Mouse (Mus musculus) liver, embryonic 15.5 days (tissue): ENCODE measurements at regions not wholly inside any gene's neighbourhood (a gene's known extent, or its start where the extent isn't known, plus 50 kb on each side); places are given as distances from the start of the nearest gene placed in this dataset.

Source experiments
- ATAC-seq: fragments of 200-750 bp; cut with Nextera tagmentation; 2 replicates; pipeline ENCODE4 v1.8.0; 2017; ENCODE audit warnings: moderate number of reproducible peaks, mild to moderate bottlenecking, moderate library complexity; ENCODE audit not compliant: insufficient read depth
- H3K27ac ChIP-seq: fragments of 300-500 bp; sonication (generic); replicated peaks from 2 replicates; pipeline ENCODE4 v1.5.1; 2015; ENCODE audit warnings: mild to moderate bottlenecking, inconsistent platforms
- H3K27me3 ChIP-seq: fragments of 300-500 bp; sonication (generic); 2 replicates; pipeline ENCODE4 v1.6.1; 2015; ENCODE audit warnings: mild to moderate bottlenecking, inconsistent platforms
- H3K36me3 ChIP-seq: fragments of 300-500 bp; sonication (generic); replicated peaks from 2 replicates; pipeline ENCODE4 v1.6.1; 2015; ENCODE audit warnings: moderate library complexity, mild to moderate bottlenecking, inconsistent platforms
- H3K4me1 ChIP-seq: fragments of 300-500 bp; sonication (generic); replicated peaks from 2 replicates; pipeline ENCODE4 v1.6.1; 2015; ENCODE audit warnings: inconsistent platforms
- H3K4me2 ChIP-seq: fragments of 300-500 bp; sonication (generic); 2 replicates; pipeline ENCODE4 v1.6.1; 2015; ENCODE audit warnings: moderate library complexity, mild to moderate bottlenecking, inconsistent platforms
- H3K4me3 ChIP-seq: fragments of 300-500 bp; sonication (generic); replicated peaks from 2 replicates; pipeline ENCODE4 v1.5.1; 2015; ENCODE audit warnings: mild to moderate bottlenecking, inconsistent platforms
- H3K9ac ChIP-seq: fragments of 300-500 bp; sonication (generic); 2 replicates; pipeline ENCODE4 v1.6.1; 2015; ENCODE audit warnings: moderate library complexity, mild to moderate bottlenecking, inconsistent platforms
- H3K9me3 ChIP-seq: fragments of 300-500 bp; sonication (generic); replicated peaks from 2 replicates; pipeline ENCODE4 v1.6.1; 2016; ENCODE audit warnings: inconsistent platforms
- WGBS: fragments of 180-500 bp; shearing (Covaris S2); methylation state at CpG from one replicate; pipeline ENCODE4 v1.1.7; 2015; ENCODE audit warnings: mixed read lengths; ENCODE audit not compliant: insufficient replicate concordance; 5-methylcytosine and 5-hydroxymethylcytosine counted together

DNA sequence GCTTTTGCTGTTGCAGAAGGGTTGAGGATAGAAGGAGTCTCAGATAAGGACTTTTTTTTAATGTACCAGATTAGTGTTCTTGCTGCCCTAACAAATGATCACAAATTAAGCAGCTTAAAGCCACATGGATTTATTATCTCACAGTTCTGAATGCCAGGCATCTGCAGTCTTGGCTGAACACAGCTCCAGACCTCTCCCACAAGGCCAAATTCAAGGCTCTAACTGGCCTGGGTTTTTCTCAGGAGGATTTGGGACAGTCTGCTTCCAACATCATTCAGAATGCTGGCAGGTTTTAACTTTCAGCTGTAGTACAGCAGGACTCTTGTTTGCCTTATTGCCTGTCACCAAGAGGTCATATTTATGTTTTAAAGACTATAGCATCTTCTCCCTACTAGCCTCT lies 329.7 kb upstream of the Chrm2 start:
- Histone ChIP-seq H3K4me3 (no peak overlapping the region), H3K4me2 (no peak overlapping the region), H3K9me3 (no peaks in the 10 kb centered on the region), H3K36me3 (no peaks in the 10 kb centered on the region), H3K27ac (no peak overlapping the region), H3K9ac (no peak overlapping the region), H3K27me3 (no peaks in the 10 kb centered on the region), H3K4me1 (no peaks in the 10 kb centered on the region)
- no peak for ATAC-seq

DNA sequence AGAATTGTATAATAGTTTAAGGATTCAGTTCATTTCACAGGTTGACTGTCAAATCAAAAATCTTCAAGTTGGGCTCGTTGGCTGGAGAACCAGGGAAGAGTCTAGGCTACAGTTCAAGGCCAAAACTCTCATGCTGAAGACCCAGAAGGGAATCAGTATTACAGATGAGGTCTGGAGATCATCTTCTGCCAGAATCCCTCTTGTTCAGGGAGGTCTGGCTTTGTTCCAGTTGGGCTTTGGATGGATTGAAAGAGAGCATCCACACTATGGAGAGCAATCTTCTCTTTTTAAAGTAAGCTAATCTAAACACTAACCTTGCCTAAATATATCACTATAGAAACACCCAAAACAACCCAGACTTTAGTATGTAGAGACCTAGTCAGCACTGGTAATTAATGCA lies 327.5 kb upstream of the Chrm2 start:
- H3K27me3 ChIP-seq, result no peaks in the 10 kb centered on the region
- no peaks in the 10 kb centered on the region for H3K4me1 ChIP-seq
- H3K27ac ChIP-seq, result no peak overlapping the region
- H3K9ac ChIP-seq, result no peak overlapping the region
- no peaks in the 10 kb centered on the region for H3K36me3 ChIP-seq
- 40% methylated on average over 1 of the region's 1 CpGs for WGBS
- no peak overlapping the region for H3K4me3 ChIP-seq
- H3K9me3 ChIP-seq, result no peaks in the 10 kb centered on the region
- H3K4me2 ChIP-seq, result no peak overlapping the region
- ATAC-seq, result no peak

DNA sequence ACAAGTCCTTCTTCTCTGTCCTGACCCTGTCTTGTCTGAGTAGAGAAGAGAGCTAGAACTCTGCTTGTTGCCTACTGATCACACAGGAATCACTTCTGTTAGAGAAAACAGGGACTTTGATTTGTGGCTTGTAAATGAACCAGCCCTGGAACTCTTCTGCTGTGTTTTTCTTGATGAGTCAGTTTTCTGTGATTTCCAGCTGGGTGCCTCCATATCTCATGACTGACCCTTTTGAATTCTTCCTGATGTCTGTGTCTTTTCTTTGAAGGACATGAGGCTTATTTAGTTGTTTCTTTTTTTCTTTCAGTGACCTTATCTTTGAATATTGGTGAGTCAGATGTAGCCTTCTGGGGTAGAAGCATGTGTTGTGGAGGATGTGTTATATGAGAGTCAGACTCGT lies 323.0 kb upstream of the Chrm2 start:
- no peak overlapping the region for H3K27ac ChIP-seq
- H3K4me3 ChIP-seq, result no peak overlapping the region
- 59% methylated on average over 1 of the region's 1 CpGs for WGBS
- ATAC-seq, result no peak
- H3K36me3 ChIP-seq, result no peaks in the 10 kb centered on the region
- no peak overlapping the region for H3K4me2 ChIP-seq
- no peak overlapping the region for H3K9ac ChIP-seq
- H3K4me1 ChIP-seq, result no peaks in the 10 kb centered on the region
- H3K27me3 ChIP-seq, result no peaks in the 10 kb centered on the region
- no peaks in the 10 kb centered on the region for H3K9me3 ChIP-seq

DNA sequence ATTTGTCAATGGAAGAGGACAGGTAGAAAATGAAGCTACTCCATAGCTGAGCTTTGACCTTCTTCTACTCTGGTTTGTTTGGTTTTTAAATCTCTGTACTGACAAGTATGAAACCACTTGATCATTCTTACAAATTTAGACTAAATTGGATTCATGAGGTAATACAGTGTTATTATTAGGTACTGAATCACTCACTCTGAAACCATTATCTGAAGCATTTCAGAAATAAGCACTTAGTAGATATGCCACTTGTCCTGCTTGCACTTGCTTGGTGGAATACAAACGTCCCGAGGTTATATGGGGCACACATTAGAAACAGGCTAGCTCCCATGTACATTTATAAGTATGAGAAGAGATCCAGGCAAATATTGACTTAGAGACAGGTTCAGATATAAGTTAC lies 319.2 kb upstream of the Chrm2 start:
- no peak overlapping the region for H3K4me3 ChIP-seq
- H3K9me3 ChIP-seq, result no peaks in the 10 kb centered on the region
- ATAC-seq, result no peak
- no peak overlapping the region for H3K4me2 ChIP-seq
- no peak overlapping the region for H3K9ac ChIP-seq
- H3K36me3 ChIP-seq, result no peaks in the 10 kb centered on the region
- no peak overlapping the region for H3K27ac ChIP-seq
- H3K4me1 ChIP-seq, result no peaks in the 10 kb centered on the region
- H3K27me3 ChIP-seq, result no peaks in the 10 kb centered on the region
- 41% methylated on average over 2 of the region's 2 CpGs for WGBS

DNA sequence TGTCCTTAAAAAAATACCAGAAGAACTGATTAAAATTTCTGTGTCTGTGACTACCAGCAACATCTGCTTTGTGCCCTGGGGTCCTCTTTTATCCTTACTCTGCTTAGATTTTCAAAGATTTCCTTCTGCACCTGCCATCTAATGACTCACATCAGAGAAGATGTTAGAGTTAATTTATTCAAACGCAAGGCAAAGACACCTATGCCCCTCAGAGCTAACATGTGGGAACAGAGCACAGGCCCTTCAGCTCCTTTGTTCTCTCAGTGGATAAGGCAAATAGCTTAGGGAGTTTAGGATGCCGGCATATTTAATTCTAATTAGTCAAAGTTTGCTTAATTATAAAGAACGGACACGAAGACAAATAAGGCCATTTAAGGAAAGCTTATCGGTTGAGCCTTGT lies 308.3 kb upstream of the Chrm2 start:
- Histone ChIP-seq H3K9me3 (no peaks in the 10 kb centered on the region), H3K27me3 (no peaks in the 10 kb centered on the region), H3K36me3 (no peaks in the 10 kb centered on the region), H3K27ac (no peak overlapping the region), H3K9ac (no peak overlapping the region), H3K4me3 (no peak overlapping the region), H3K4me2 (no peak overlapping the region), H3K4me1 (no peaks in the 10 kb centered on the region)
- no peak for ATAC-seq
- 68% methylated on average over 5 of the region's 5 CpGs for WGBS

DNA sequence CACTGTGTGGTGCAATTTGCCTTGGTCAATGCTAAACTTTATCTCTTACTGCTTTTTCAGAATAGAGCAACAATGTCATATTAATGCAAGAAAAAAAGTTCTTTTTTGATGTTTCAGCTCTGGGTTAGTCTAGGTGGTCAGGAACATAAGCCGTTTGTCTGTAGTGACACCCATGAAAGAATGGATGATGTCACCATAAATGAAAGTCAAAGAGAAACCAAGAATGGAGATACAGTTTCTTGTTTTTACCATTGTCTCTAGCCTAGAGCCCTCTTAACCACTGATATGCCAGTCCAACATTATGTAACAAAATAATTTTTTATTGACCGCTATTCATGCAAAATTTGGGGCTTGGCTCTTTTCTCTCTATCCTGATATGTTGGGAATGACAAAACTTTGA lies 294.3 kb upstream of the Chrm2 start:
- ATAC-seq, result no peak
- H3K27me3 ChIP-seq, result no peaks in the 10 kb centered on the region

DNA sequence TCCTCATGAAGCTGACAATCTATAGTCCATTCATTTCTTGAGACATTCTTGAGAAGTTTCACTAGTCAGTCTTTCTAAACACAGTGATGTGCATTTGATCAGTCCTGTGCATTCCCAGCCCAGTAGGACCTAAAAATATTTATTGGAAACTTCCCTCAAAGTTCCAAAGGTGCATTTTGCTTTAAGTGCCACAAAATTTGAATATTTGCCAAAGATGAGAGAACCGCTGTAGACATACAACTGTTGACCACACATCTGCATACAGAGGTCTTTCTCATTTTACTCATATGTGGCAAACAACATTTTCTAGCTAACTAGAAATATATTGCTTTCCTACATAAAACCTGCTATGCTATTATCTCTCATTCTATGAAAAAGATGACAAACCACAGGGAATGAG lies 293.8 kb upstream of the Chrm2 start:
- Histone ChIP-seq H3K27me3 (no peaks in the 10 kb centered on the region), H3K9ac (no peak overlapping the region), H3K4me3 (no peak overlapping the region), H3K9me3 (no peaks in the 10 kb centered on the region), H3K4me2 (no peak overlapping the region), H3K36me3 (no peaks in the 10 kb centered on the region), H3K4me1 (no peaks in the 10 kb centered on the region), H3K27ac (no peak overlapping the region)
- WGBS, result 75% methylated on average over 1 of the region's 1 CpGs
- ATAC-seq, result no peak

More for the DNA sequence above, 294.3 kb upstream of the Chrm2 start:
- no peaks in the 10 kb centered on the region for H3K9me3 ChIP-seq
- no peak overlapping the region for H3K9ac ChIP-seq
- H3K4me3 ChIP-seq, result no peak overlapping the region
- 67% methylated on average over 2 of the region's 2 CpGs for WGBS
- no peaks in the 10 kb centered on the region for H3K4me1 ChIP-seq
- no peaks in the 10 kb centered on the region for H3K36me3 ChIP-seq
- H3K27ac ChIP-seq, result no peak overlapping the region
- H3K4me2 ChIP-seq, result no peak overlapping the region

DNA sequence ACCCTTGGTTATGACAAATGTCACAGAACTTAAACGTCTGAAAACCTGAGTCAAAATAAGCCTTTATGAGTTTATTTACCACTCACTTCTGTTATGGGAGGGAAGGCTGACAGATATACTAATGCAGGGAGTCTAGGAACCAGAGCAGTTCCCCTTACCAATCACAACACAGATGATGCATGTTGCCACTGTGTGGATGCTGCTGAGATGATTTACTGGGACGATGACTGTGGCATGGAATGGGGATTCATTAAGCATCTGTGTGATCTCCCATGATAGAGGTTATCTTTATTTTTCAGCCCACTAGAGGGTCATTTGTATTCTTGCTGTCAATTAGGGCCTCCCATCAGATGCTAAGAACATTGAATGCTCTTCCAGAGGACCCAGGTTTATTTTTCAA lies 290.5 kb upstream of the Chrm2 start:
- H3K4me2 ChIP-seq, result no peak overlapping the region
- H3K27ac ChIP-seq, result no peak overlapping the region
- 49% methylated on average over 2 of the region's 2 CpGs for WGBS
- no peaks in the 10 kb centered on the region for H3K4me1 ChIP-seq
- no peak for ATAC-seq
- no peaks in the 10 kb centered on the region for H3K9me3 ChIP-seq
- H3K36me3 ChIP-seq, result no peaks in the 10 kb centered on the region
- no peaks in the 10 kb centered on the region for H3K27me3 ChIP-seq
- no peak overlapping the region for H3K4me3 ChIP-seq
- no peak overlapping the region for H3K9ac ChIP-seq

DNA sequence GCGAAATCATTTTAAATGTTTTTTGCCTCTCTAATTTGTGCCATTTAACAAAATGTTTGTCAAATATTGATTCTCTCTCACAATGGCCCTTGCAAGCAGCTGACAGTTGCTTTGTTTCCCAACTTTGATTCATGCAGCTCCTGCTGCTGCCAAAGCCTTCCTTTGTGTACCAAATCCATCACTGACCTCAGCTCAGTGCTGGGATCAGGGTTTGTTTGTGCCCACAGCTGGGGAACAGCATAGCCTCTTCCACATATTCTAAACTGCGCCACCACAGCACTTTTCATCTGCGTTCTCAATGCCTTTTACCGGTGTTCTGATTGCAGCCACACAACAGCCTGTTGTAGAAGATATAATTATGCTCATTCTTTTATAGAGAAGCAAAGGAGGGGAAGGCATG lies 289.7 kb upstream of the Chrm2 start:
- ATAC-seq, result no peak
- Histone ChIP-seq H3K4me1 (no peaks in the 10 kb centered on the region), H3K36me3 (no peaks in the 10 kb centered on the region), H3K27me3 (no peaks in the 10 kb centered on the region), H3K9ac (no peak overlapping the region), H3K4me2 (no peak overlapping the region), H3K9me3 (no peaks in the 10 kb centered on the region), H3K4me3 (no peak overlapping the region), H3K27ac (no peak overlapping the region)
- 54% methylated on average over 4 of the region's 4 CpGs for whole genome bisulfite sequencing

DNA sequence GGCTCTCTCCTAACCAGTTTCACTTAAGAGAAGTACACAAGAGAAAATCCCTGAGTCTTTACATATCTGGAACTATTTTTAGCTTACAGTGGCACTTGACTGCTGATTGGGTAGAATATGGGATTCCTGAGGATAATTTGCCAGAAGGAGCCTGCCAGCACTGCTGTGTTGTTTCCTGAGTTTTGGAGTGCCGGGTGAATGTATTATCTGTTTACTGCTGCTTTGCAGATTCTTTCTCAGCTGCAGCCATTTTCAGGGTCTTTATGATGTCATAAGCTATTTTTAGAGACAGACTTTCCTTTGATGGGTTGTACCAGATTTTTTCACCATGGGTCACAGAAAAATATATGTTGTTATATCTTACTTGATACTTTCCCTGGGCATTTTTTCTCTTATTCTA lies 279.1 kb upstream of the Chrm2 start:
- no peaks in the 10 kb centered on the region for H3K36me3 ChIP-seq
- no peak for ATAC-seq
- H3K4me2 ChIP-seq, result no peak overlapping the region
- H3K4me1 ChIP-seq, result no peaks in the 10 kb centered on the region
- 36% methylated on average over 1 of the region's 1 CpGs for WGBS
- H3K27ac ChIP-seq, result no peak overlapping the region
- H3K27me3 ChIP-seq, result no peaks in the 10 kb centered on the region
- no peak overlapping the region for H3K4me3 ChIP-seq
- H3K9ac ChIP-seq, result no peak overlapping the region
- H3K9me3 ChIP-seq, result no peaks in the 10 kb centered on the region

DNA sequence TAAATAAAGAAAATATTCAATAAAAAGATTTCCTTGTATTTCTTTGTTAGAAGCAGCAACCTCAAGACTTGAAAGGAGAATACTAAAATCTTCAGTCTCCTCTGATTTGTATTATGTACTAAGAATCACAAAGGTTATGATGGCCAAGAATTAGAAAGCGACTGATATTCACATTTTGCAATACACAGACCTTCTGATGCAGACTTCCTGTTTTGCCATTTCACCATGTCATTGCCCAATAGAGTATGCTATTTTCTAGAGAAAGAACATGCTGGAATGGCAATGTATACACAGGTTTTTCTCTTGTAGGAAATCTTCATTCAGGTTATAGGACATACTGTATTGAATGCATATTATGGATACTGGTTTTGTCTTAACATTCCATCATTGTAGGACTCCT lies 250.7 kb upstream of the Chrm2 start:
- Histone ChIP-seq H3K9me3 (no peaks in the 10 kb centered on the region), H3K4me1 (no peaks in the 10 kb centered on the region), H3K4me2 (no peak overlapping the region), H3K36me3 (no peaks in the 10 kb centered on the region), H3K27ac (no peak overlapping the region), H3K27me3 (no peaks in the 10 kb centered on the region), H3K9ac (no peak overlapping the region), H3K4me3 (no peak overlapping the region)
- 47% methylated on average over 1 of the region's 1 CpGs for WGBS
- no peak for ATAC-seq

DNA sequence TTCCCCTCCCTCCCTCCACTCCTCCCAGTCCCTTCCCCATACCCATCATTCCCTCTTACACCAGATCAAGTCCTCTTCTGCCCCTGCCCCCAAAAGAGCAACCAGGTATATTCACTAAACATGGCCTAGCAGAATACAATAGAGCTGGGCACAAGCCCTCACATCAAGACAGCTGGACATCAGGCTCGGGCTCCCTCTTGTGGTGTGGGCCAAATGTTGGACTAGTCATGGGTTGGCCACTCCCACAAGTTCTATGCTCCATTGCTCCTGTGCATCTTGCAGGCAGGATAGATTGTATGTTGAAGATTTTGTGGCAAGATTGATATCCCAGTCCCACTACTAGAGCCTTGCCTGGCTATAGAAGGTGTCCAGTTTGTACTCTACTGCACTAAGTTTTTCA lies 240.6 kb upstream of the Chrm2 start:
- no peak for ATAC-seq
- H3K27ac ChIP-seq, result no peak overlapping the region
- 34% methylated on average over 1 of the region's 1 CpGs for WGBS

DNA sequence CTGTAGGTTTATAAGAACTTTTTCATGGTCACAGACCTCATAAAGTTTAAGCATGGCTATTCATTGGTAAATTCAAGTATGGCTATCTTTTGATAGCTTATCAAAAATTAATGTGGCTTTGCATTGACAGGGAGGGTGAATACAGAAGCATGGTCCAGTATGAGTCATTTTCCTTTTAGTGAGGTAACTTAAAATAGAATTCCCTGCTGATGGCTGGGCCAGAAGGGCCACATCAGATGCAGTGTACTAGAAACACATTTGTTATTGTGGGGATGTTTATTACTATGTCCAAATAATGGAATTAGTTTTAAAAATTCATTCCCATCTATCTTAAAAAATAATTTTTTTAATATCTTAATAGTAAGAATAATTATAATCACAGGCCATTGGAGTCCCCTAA lies 213.4 kb upstream of the Chrm2 start:
- no peak overlapping the region for H3K4me2 ChIP-seq
- no peak overlapping the region for H3K27ac ChIP-seq
- no peak overlapping the region for H3K4me3 ChIP-seq
- no peak overlapping the region for H3K9ac ChIP-seq
- no peaks in the 10 kb centered on the region for H3K36me3 ChIP-seq
- no peak for ATAC-seq
- no peaks in the 10 kb centered on the region for H3K4me1 ChIP-seq
- H3K27me3 ChIP-seq, result no peaks in the 10 kb centered on the region
- no peaks in the 10 kb centered on the region for H3K9me3 ChIP-seq

More for the DNA sequence above, 240.6 kb upstream of the Chrm2 start:
- Histone ChIP-seq H3K36me3 (no peaks in the 10 kb centered on the region), H3K4me3 (no peak overlapping the region), H3K4me2 (no peak overlapping the region), H3K27me3 (no peaks in the 10 kb centered on the region), H3K9ac (no peak overlapping the region), H3K4me1 (no peaks in the 10 kb centered on the region), H3K9me3 (no peaks in the 10 kb centered on the region)
